Mouse (Mus musculus) ES-CJ7 (cell line): ENCODE results near the gene Gm11596.
"Not testable (repeated sequence)": the region's sequence is repeated elsewhere in the genome, so short reads cannot be mapped to it uniquely, and the experiment has no call there.

Experiments used
- DNase-seq: peaks from one replicate; pipeline ENCODE4 v3.0.0; 2011; ENCODE audit warnings: low read depth, low spot score

The Gm11596 gene

DNA sequence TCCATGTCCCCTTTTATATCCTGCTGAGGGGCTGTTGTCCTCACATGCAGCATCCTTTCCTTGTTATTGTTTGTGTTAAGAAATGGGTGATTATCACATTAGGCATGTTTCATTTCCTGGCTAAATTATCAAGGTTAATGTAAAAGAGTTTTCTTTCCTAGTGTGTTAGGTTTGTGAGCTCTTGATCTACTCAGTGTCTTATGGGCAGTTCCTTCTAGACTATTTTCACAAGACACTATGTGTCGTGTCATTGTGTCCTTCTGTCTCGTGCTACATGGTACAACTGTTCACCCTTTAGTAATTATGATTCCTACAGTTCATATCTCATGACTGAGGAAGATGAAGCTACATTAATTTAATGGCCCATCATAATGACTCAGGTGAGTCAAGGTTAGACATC lies at the start of gene Gm11596:
TSS of gene Gm11596 (minus strand) at position 101 of the 400 bp plus-strand sequence.
- no peak for DNase-seq

DNA sequence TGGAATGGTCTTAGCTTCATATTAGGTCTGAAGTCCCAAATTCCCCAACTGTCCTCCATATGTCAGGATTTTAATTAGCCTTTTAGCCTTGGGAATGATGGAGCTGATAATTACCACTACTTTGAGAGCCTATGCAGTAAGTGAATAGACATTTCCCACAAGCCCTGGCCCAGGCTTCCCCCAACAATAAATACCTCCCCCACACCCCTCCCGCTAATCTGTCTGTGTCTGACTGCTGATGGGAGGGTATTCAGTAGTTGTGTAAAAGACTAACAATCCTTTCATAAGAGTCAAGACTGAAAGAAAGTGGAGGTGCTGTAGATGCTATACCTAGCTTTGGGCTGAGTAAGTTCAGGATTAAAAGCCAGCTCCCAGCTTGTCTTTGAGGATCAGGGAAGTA lies 48.9 kb upstream of the Gm11596 start:
- no peak for DNase-seq

DNA sequence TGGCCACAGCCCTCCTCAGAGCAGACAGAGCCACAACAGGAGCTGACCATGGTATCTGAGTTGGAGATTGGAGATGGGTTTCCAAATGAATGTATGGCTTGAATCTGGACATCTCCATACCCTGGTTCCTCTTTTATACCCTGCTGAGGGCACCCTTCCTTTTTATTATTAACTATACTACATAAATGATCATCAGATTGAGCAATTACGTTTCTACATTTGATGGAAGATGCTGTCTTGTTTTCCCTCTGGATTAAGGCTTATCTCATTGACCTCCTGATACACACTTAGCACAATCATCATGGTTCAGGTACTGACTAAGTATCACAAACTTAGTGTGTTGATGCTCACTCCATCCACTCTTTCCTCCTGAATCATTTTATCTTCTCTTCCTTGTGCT lies 44.7 kb upstream of the Gm11596 start, which contains the start of gene 2300003K06Rik:
TSS of gene 2300003K06Rik (minus strand) at position 101 of the 400 bp plus-strand sequence.
- DNase-seq, result no peak

DNA sequence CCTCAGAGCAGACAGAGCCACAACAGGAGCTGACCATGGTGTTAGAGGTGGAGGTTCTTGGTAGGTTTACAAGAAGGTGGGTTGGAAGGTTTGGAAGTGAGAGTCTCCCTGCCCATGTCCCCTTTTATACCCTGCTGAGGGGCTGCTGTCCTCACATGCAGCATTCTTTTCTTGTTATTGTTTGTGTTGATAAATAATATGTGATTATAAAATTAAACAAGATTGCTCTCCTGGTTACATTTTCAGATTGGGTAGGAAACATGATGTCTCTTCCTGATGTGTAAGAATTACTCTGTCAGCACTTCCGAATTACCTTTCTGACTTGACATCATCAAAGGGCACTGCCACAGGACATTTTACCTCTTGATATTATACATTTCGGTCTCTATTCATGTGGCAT lies 22.3 kb upstream of the Gm11596 start, which contains the start of gene Gm11564:
TSS of gene Gm11564 (minus strand) at position 101 of the 400 bp plus-strand sequence.
- DNase-seq, result not testable (repeated sequence)

DNA sequence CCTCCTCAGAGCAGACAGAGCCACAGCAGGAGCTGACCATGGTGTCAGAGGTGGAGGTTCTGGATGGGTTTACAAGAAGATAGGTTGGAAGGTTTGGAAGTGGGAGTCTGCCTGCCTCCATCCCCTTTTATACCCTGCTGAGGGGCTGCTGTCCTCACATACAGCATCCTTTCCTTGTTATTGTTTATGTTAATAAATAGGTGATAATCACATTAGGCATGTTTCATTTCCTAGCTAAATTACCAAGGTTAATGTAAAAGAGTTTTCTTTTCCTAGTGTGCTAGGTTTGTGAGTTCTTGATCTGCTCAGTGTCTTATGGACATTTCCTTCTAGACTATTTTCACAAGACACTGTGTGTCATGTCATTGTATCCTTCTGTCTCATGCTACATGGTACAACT lies 16.5 kb upstream of the Gm11596 start, which contains the start of gene Krtap4-13:
TSS of gene Krtap4-13 (minus strand) at position 101 of the 400 bp plus-strand sequence.
- not testable (repeated sequence) for DNase-seq

DNA sequence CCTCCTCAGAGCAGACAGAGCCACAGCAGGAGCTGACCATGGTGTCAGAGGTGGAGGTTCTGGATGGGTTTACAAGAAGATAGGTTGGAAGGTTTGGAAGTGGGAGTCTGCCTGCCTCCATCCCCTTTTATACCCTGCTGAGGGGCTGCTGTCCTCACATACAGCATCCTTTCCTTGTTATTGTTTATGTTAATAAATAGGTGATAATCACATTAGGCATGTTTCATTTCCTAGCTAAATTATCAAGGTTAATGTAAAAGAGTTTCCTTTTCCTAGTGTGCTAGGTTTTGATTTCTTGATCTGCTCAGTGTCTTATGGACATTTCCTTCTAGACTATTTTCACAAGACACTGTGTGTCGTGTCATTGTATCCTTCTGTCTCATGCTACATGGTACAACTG lies 11.1 kb upstream of the Gm11596 start, which contains the start of gene Gm11554:
TSS of gene Gm11554 (minus strand) at position 101 of the 400 bp plus-strand sequence.
- DNase-seq, result not testable (repeated sequence)

DNA sequence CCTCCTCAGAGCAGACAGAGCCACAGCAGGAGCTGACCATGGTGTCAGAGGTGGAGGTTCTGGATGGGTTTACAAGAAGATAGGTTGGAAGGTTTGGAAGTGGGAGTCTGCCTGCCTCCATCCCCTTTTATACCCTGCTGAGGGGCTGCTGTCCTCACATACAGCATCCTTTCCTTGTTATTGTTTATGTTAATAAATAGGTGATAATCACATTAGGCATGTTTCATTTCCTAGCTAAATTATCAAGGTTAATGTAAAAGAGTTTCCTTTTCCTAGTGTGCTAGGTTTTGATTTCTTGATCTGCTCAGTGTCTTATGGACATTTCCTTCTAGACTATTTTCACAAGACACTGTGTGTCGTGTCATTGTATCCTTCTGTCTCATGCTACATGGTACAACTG lies 5.6 kb upstream of the Gm11596 start, which contains the start of gene Gm11569:
TSS of gene Gm11569 (minus strand) at position 101 of the 400 bp plus-strand sequence.
- DNase-seq, result not testable (repeated sequence)

DNA sequence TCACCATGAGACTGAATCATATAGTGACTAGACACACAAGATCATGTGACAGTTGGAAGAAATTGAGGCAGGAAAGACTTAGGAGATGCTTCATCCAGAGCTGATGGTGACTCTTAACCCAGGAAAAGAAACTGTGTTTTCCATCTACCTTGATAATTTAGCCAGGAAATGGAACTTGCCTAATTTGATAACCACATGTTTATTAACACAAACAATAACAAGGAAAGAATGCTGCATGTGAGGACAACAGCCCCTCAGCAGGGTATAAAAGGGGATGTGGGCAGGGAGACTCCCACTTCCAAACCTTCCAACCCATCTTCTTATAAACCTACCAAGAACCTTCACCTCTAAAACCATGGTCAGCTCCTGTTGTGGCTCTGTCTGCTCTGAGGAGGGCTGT lies 8.4 kb downstream of the Gm11596 start, which contains the start of gene Krtap4-9:
TSS of gene Krtap4-9 (plus strand) at position 301 of the 400 bp plus-strand sequence.
- DNase-seq, result not testable (repeated sequence)

DNA sequence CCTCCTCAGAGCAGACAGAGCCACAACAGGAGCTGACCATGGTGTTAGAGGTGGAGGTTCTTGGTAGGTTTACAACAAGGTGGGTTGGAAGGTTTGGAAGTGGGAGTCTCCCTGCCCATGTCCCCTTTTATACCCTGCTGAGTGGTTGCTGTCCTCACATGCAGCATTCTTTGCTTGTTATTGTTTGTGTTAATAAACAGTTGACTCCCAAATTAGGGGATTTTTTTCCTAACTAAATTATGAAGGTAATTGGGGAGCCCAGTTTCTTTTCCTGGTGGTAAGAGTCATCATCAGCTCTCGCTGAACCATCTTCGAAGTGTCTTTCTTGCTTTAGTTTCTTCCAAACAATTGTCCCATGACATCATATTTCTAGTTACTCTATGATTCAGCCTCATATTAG lies 12.7 kb downstream of the Gm11596 start, which contains the start of gene Krtap4-8:
TSS of gene Krtap4-8 (minus strand) at position 101 of the 400 bp plus-strand sequence.
- no peak for DNase-seq

DNA sequence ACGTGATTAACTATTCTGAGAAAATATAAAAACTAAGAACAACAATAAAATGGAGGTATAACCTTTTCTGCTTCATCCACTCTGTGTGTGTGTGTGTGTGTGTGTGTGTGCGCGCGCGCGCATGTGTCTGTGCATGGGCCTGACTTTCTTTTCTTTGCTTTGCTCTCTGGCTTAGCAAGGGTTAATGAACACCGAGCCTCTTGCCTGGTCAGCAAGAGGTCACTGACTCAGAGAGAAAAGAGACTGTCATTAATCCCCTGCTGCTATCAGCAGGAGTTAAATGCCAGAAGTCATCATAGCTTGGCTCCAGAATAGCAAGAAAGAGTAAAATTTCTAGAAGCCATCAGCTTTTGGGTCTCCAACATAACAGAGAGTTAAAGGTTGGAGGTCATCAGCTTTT lies 14.9 kb downstream of the Gm11596 start:
- no peak for DNase-seq

DNA sequence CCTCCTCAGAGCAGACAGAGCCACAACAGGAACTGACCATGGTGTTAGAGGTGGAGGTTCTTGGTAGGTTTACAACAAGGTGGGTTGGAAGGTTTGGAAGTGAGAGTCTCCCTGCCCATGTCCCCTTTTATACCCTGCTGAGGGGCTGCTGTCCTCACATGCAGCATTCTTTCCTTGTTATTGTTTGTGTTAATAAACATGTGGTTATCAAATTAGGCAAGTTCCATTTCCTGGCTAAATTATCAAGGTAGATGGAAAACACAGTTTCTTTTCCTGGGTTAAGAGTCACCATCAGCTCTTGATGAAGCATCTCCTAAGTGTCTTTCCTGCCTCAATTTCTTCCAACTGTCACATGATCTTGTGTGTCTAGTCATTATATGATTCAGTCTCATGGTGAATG lies 20.5 kb downstream of the Gm11596 start, which contains the start of gene Gm11595:
TSS of gene Gm11595 (minus strand) at position 101 of the 400 bp plus-strand sequence.
- not testable (repeated sequence) for DNase-seq

DNA sequence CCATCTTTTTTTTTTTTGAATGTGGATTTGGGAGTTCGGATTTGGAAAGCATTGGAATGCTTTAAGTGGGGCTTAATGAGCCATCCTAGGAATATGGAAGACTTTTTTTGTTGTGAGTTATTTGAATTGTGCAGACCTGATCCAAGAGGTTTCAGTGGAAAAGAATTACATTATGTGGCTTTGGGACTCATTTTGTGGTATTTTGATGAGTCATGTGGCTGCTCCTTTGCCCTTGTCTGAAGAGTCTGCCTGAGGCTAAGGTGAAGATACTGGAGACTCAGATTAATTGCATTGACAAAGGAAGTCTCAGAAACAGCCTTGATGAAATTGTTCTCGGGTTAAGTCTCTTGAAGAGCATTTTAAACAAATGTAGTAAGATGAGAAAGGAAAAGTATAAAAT lies 24.9 kb downstream of the Gm11596 start:
- no peak for DNase-seq

DNA sequence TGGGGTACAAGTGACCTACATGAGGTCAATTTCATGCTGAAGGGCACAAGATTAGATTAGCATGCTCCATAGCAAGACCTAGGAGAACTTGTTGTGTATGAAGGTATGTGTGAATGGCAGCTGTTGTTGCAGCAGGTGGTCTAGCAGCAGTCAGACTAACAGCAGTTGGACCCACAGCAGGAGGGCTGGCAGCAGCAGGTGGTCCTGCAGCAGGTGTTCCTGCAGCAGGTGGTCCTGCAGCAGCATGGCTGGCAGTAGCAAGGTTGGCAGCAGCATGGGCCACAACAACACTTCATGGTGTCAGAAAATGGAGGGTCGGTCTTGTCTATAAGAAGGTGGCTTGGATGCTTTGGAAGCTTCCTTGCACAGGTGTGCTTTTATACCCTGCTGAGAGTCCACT lies 34.4 kb downstream of the Gm11596 start:
- no peak for DNase-seq

DNA sequence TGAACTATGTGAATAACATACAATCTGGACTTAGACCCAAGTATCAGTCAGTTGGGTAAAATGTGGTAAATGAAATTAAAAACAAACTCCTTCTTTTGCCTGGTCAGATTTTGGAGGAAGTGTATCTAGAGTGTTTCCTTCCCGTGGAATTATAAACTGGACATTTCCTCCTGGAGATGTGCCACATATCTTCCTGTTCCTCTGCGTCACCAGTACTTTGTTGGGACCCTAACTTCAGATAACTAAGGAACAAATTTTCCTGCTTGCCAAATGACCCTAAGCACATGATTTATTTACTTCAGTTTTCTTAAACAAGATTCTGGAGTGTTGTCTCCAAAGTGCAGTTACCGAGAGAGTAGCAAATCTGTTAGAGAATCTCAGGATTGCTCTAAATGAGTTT lies 49.3 kb downstream of the Gm11596 start:
- DNase-seq, result no peak
